Mouse (Mus musculus) thymus, adult 2 months (tissue): ENCODE results near the gene Prkcb. TPM values are rescaled to one million over a fixed set of nuclear protein-coding genes. Genes with fewer than 3 reads are reported as not detected.

Source experiments
- DNase-seq: peaks from one replicate; pipeline ENCODE4 v3.0.0; 2021
- H3K27ac ChIP-seq: fragments of 200-500 bp; 2 replicates; pipeline ENCODE4 v1.5.1; 2012; ENCODE audit warnings: low read length, control low read depth; ENCODE audit not compliant: control insufficient read depth, insufficient read depth
- H3K27me3 ChIP-seq: fragments of 200-500 bp; 2 replicates; pipeline ENCODE4 v1.6.1; 2012; ENCODE audit warnings: mild to moderate bottlenecking, low read length, moderate library complexity, mixed read lengths; ENCODE audit not compliant: control insufficient read depth, insufficient read depth
- H3K36me3 ChIP-seq: fragments of 200-500 bp; 2 replicates; pipeline ENCODE4 v1.6.1; 2012; ENCODE audit warnings: mild to moderate bottlenecking, low read length, moderate library complexity; ENCODE audit not compliant: control insufficient read depth, insufficient read depth
- H3K4me1 ChIP-seq: fragments of 200-500 bp; replicated peaks from 2 replicates; pipeline ENCODE4 v1.6.1; 2012; ENCODE audit warnings: low read length; ENCODE audit not compliant: control insufficient read depth, insufficient read depth
- H3K4me3 ChIP-seq: fragments of 200-500 bp; 2 replicates; pipeline ENCODE4 v1.5.1; 2012; ENCODE audit warnings: mild to moderate bottlenecking, low read length, control low read depth, moderate library complexity; ENCODE audit not compliant: control insufficient read depth, insufficient read depth
- CTCF ChIP-seq: fragments of 200-500 bp; IDR thresholded peaks from 2 replicates; pipeline ENCODE4 v1.5.1; 2012; ENCODE audit warnings: mild to moderate bottlenecking, control low read depth, low read length, moderate library complexity, borderline replicate concordance; ENCODE audit not compliant: control insufficient read depth, poor library complexity, insufficient read depth; ENCODE audit errors: extremely low read depth
- POLR2A ChIP-seq: fragments of 200-500 bp; IDR thresholded peaks from 2 replicates; pipeline ENCODE4 v1.6.1; 2012; ENCODE audit warnings: mild to moderate bottlenecking, low read length, control low read depth, moderate library complexity; ENCODE audit not compliant: control insufficient read depth, poor library complexity, insufficient read depth; ENCODE audit errors: extremely low read depth
- WGBS: fragments of 180-500 bp; shearing (Covaris S2); methylation state at CpG from one replicate; pipeline ENCODE4 v1.1.7; 2018; 5-methylcytosine and 5-hydroxymethylcytosine counted together
- polyA plus RNA-seq: library from polyadenylated mRNA; depleted of rRNA; stranded (reverse); fragments of >200 nt; gene quantifications from 2 replicates; pipeline ENCODE4 v1.2.3, GENCODE M21; 2012

Gene Prkcb
- polyA plus RNA-seq, 1 experiment = 247 TPM

DNA sequence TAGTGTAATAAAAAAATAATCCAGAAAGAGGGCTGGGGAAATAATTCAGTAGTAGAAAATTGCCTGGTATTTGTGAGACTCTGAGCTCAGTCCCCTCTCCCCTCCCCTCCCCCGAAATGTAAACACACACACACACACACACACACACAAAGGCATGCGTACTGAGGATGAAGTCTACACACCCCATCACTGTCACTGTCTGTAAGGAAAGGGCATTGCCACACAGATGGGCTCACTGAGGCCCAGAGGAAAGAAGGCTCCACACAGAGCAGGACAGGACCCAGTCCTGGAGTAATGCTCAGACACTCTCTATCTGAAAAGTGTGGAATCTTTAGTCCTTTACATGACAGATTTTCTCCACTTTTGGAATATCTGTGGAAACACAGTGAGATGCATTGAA lies 178.2 kb downstream of the Prkcb start:
- H3K4me3 ChIP-seq = no peak overlapping the region
- 0 out of 2 replicates have a peak, but pooled peaks cover 4% of the 10 kb centered on the region for H3K36me3 ChIP-seq
- WGBS = 92% methylated on average over 2 of the region's 2 CpGs
- DNase-seq = no peak
- TF ChIP-seq POLR2A = no peak
- H3K27ac ChIP-seq = no peak overlapping the region
- H3K27me3 ChIP-seq = no peaks in the 10 kb centered on the region
- H3K4me1 ChIP-seq = peaks cover 3% of the 10 kb centered on the region; the same call in 1 of the 2 replicates

GRCm38 (mm10) chr7:122467831-122468230 lies 179.3 kb downstream of the Prkcb start:
- no peak overlapping the region for H3K27ac ChIP-seq
- H3K4me3 ChIP-seq = no peak overlapping the region
- TF ChIP-seq POLR2A (no peak), CTCF (no peak)
- no peaks in the 10 kb centered on the region for H3K27me3 ChIP-seq
- no peak for DNase-seq
- 87% methylated on average over 8 of the region's 8 CpGs for WGBS
- H3K36me3 ChIP-seq = 0 out of 2 replicates have a peak, but pooled peaks cover 4% of the 10 kb centered on the region
- H3K4me1 ChIP-seq = peaks cover 3% of the 10 kb centered on the region; the same call in 1 of the 2 replicates

DNA sequence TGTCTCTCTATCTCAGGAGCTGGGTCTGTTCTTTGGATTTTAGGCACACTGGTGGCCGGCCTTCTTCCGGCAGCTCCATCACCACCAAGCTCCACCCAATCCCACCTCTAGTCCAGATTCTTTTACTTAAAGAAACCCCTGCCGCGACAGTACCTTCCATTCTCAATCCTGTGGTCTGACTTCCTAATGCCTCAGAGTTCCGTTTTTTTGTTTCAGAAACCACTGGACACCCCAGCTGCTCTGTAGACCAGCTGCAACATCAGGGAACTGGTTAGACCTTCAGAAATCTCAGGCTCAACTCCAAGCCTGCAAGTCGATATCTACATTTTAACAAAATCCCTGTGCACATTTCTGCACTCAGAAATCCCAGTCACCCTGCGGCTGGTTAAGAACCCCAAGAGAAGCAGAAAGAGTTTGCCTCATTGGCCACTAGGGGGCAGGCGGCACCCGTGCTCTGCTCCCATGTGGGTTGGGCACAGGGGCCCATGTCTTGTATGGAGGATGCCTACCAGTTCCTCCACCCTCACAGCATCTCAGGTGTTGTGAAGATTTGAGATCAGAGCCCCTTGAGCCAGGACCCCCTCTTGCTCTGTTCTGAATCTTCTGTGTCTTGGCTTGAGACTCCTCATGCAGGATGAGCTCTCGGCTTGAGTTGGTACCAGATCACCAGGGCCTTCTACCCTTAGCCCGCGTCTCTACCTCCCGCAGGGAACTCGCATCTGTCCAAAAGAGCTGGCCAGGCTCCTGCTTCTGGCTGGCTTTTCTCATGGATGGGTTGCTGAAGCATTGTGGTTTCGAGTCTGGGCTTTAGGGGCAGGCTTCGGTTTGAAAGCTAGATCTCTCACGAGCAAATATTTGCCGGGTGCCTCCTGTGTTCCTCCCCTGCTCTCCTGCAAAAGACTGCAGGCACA lies 182.1 kb downstream of the Prkcb start:
- no peaks in the 10 kb centered on the region for H3K27me3 ChIP-seq
- peak; percentile 66 for DNase-seq
- H3K36me3 ChIP-seq = 0 out of 2 replicates have a peak, but pooled peaks cover 8% of the 10 kb centered on the region
- H3K4me1 ChIP-seq = peaks cover 3% of the 10 kb centered on the region; the same call in 1 of the 2 replicates
- peak; percentile 89; the same call in 1 of the 2 replicates for TF ChIP-seq CTCF
- no peak for TF ChIP-seq POLR2A
- 63% methylated on average over 18 of the region's 18 CpGs for WGBS
- H3K27ac ChIP-seq = no peak overlapping the region
- H3K4me3 ChIP-seq = no peak overlapping the region

DNA sequence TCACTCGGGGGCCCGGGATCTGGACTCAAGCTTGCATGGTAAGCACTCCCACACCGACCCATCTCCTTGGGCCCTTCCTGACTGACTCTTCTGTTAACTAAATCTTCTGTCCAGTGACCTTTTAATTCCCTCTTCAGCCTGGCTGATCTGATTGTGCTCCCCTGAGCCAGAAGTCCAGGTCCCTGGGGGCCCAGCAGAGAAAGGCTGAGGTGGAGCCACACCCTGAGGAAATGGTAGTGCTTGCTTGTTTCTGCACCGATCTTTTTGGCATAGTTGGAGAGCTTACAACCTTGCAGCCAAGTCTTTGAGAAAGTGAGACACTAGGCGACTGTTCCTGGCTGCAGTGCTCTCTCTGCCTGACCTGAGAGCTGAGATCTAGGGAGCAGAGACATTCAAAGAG lies 183.7 kb downstream of the Prkcb start:
- no peak for TF ChIP-seq POLR2A
- TF ChIP-seq CTCF = no peak
- Histone ChIP-seq H3K4me1 (no peaks in the 10 kb centered on the region), H3K4me3 (no peak overlapping the region), H3K36me3 (0 out of 2 replicates have a peak, but pooled peaks cover 8% of the 10 kb centered on the region), H3K27ac (no peak overlapping the region), H3K27me3 (no peaks in the 10 kb centered on the region)
- WGBS = 91% methylated on average over 5 of the region's 5 CpGs
- no peak for DNase-seq

DNA sequence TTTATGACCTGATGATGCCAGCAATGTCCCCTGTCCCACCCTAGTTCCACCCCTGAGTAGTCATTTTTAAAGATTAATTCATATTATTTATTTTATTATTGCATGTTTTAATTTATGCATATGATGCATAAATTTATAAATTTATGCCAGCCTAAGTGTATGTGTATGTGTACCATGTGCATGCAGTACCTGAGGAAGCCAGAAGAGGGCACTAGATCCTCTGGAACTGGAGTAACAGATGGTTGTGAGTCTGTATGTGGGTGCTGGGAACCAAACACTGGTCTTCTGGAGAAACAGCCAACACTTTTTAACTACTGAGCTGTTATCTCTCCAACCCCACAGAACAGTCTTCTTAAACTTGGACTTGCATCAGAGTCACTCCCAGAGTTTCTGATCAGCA lies 186.5 kb downstream of the Prkcb start:
- H3K4me3 ChIP-seq = no peak overlapping the region
- TF ChIP-seq CTCF (no peak), POLR2A (no peak)

GRCm38 (mm10) chr7:122476697-122477096 lies 188.1 kb downstream of the Prkcb start:
- WGBS = 92% methylated on average over 6 of the region's 6 CpGs
- Histone ChIP-seq H3K27me3 (no peaks in the 10 kb centered on the region), H3K27ac (no peak overlapping the region), H3K4me1 (no peaks in the 10 kb centered on the region), H3K4me3 (no peak overlapping the region), H3K36me3 (peaks cover 14% of the 10 kb centered on the region; the same call in 1 of the 2 replicates)
- TF ChIP-seq CTCF (no peak), POLR2A (no peak)
- no peak for DNase-seq

More for the DNA sequence above, 186.5 kb downstream of the Prkcb start:
- Histone ChIP-seq H3K27me3 (no peaks in the 10 kb centered on the region), H3K4me1 (no peaks in the 10 kb centered on the region), H3K27ac (no peak overlapping the region), H3K36me3 (peaks cover 18% of the 10 kb centered on the region; the same call in 1 of the 2 replicates)
- no peak for DNase-seq
